Mouse (Mus musculus): Measurements from ENCODE around the gene Erp27. TPM values are rescaled to one million over a fixed set of nuclear protein-coding genes. Genes with fewer than 3 reads are reported as not detected.
A peak's percentile ranks its signal among the peaks of the same experiment; 100 is the strongest.

The Erp27 gene
- polyA plus RNA-seq, 1 experiment = not detected

- no peak overlapping the region for H3K4me3 ChIP-seq (ENCODE audit: insufficient read depth, low read depth, low read length)
- no peak overlapping the region for H3K27ac ChIP-seq (replicated peaks; ENCODE audit: low read depth, low read length)
- H3K4me1 ChIP-seq (ENCODE audit: control insufficient read depth, insufficient read depth, insufficient read length, low read length) = no peaks in the 10 kb centered on the region
Observed at GRCm38 (mm10) chr6:136881678-136882077, 40.3 kb downstream of the Erp27 start.

- Histone ChIP-seq H3K4me1 (ENCODE audit: control insufficient read depth, insufficient read depth, insufficient read length, low read length) (no peaks in the 10 kb centered on the region), H3K27ac (replicated peaks; ENCODE audit: low read depth, low read length) (peak within 1 kb of the TSS; percentile 34), H3K4me3 (ENCODE audit: insufficient read depth, low read depth, low read length) (peak within 1 kb of the TSS; percentile 40)
Observed at GRCm38 (mm10) chr6:136875670-136876069, 46.3 kb downstream of the Erp27 start, which contains the start of gene Mgp. TSS of gene Mgp (minus strand) at chr6:136875823.

GRCm38 (mm10) chr6:136874599-136874998, 47.4 kb downstream of the Erp27 start:
- Histone ChIP-seq H3K27ac (replicated peaks; ENCODE audit: low read depth, low read length) (peak overlapping the region; percentile 16; the same call in 1 of the 2 replicates), H3K4me1 (ENCODE audit: control insufficient read depth, insufficient read depth, insufficient read length, low read length) (no peaks in the 10 kb centered on the region), H3K4me3 (ENCODE audit: insufficient read depth, low read depth, low read length) (peak overlapping the region; percentile 30)

GRCm38 (mm10) chr6:136868921-136869320, 53.1 kb downstream of the Erp27 start:
- H3K4me1 ChIP-seq (ENCODE audit: control insufficient read depth, insufficient read depth, insufficient read length, low read length) = no peaks in the 10 kb centered on the region
- H3K4me3 ChIP-seq (ENCODE audit: insufficient read depth, low read depth, low read length) = no peak overlapping the region
- H3K27ac ChIP-seq (replicated peaks; ENCODE audit: low read depth, low read length) = no peak overlapping the region

GRCm38 (mm10) chr6:136866150-136866549, 55.8 kb downstream of the Erp27 start:
- H3K4me1 ChIP-seq (ENCODE audit: control insufficient read depth, insufficient read depth, insufficient read length, low read length) = no peaks in the 10 kb centered on the region
- no peak overlapping the region for H3K4me3 ChIP-seq (ENCODE audit: insufficient read depth, low read depth, low read length)
- no peak overlapping the region for H3K27ac ChIP-seq (replicated peaks; ENCODE audit: low read depth, low read length)

GRCm38 (mm10) chr6:136865360-136865759, 56.6 kb downstream of the Erp27 start:
- H3K4me1 ChIP-seq (ENCODE audit: control insufficient read depth, insufficient read depth, insufficient read length, low read length) = no peaks in the 10 kb centered on the region
- no peak overlapping the region for H3K4me3 ChIP-seq (ENCODE audit: insufficient read depth, low read depth, low read length)
- no peak overlapping the region for H3K27ac ChIP-seq (replicated peaks; ENCODE audit: low read depth, low read length)

- Histone ChIP-seq H3K4me1 (ENCODE audit: control insufficient read depth, insufficient read depth, insufficient read length, low read length) (no peaks in the 10 kb centered on the region), H3K4me3 (ENCODE audit: insufficient read depth, low read depth, low read length) (no peak overlapping the region), H3K27ac (replicated peaks; ENCODE audit: low read depth, low read length) (no peak overlapping the region)
Observed at GRCm38 (mm10) chr6:136861020-136861419, 61.0 kb downstream of the Erp27 start.

- no peaks in the 10 kb centered on the region for H3K4me1 ChIP-seq (ENCODE audit: control insufficient read depth, insufficient read depth, insufficient read length, low read length)
- no peak overlapping the region for H3K27ac ChIP-seq (replicated peaks; ENCODE audit: low read depth, low read length)
- no peak overlapping the region for H3K4me3 ChIP-seq (ENCODE audit: insufficient read depth, low read depth, low read length)
Observed at GRCm38 (mm10) chr6:136858420-136858819, 63.6 kb downstream of the Erp27 start.

GRCm38 (mm10) chr6:136857873-136858260, 64.1 kb downstream of the Erp27 start:
- H3K4me1 ChIP-seq (ENCODE audit: control insufficient read depth, insufficient read depth, insufficient read length, low read length) = no peaks in the 10 kb centered on the region
- H3K4me3 ChIP-seq (ENCODE audit: insufficient read depth, low read depth, low read length) = no peak overlapping the region
- no peak overlapping the region for H3K27ac ChIP-seq (replicated peaks; ENCODE audit: low read depth, low read length)

Other genes starting within 250 kb of the Erp27 start
- not detected in 2 replicates for gene Gucy2c, start 140.4 kb downstream of the Erp27 start, polyA plus RNA-seq (2012; ENCODE audit: insufficient read depth, insufficient read length, missing spikeins)
- not detected in 2 replicates for gene Hist4h4, start 117.8 kb downstream of the Erp27 start, polyA plus RNA-seq (2012; ENCODE audit: insufficient read depth, insufficient read length, missing spikeins)
- gene H2afj, start 113.9 kb downstream of the Erp27 start, polyA plus RNA-seq (2012; ENCODE audit: insufficient read depth, insufficient read length, missing spikeins) = 53.0 and 64.2 TPM in 2 replicates
- gene BC049715, start 94.6 kb downstream of the Erp27 start, polyA plus RNA-seq (2012; ENCODE audit: insufficient read depth, insufficient read length, missing spikeins) = not detected in 2 replicates
- 21.2 and 23.2 TPM in 2 replicates for gene Wbp11, start 93.9 kb downstream of the Erp27 start, polyA plus RNA-seq (2012; ENCODE audit: insufficient read depth, insufficient read length, missing spikeins)
- not detected in 2 replicates for gene Smco3, start 86.7 kb downstream of the Erp27 start, polyA plus RNA-seq (2012; ENCODE audit: insufficient read depth, insufficient read length, missing spikeins)
- gene Art4, start 64.4 kb downstream of the Erp27 start, polyA plus RNA-seq (2012; ENCODE audit: insufficient read depth, insufficient read length, missing spikeins) = not detected in 2 replicates
- 126 and 205 TPM in 2 replicates for gene Mgp, start 46.4 kb downstream of the Erp27 start, polyA plus RNA-seq (2012; ENCODE audit: insufficient read depth, insufficient read length, missing spikeins)
- gene Pde6h, start 1.7 kb upstream of the Erp27 start, polyA plus RNA-seq (2012; ENCODE audit: insufficient read depth, insufficient read length, missing spikeins) = not detected in 2 replicates
- gene Arhgdib, start 19.7 kb upstream of the Erp27 start, polyA plus RNA-seq (2012; ENCODE audit: insufficient read depth, insufficient read length, missing spikeins) = 26.5 and 27.0 TPM in 2 replicates
- not detected in 2 replicates for gene Rerg, start 248.3 kb upstream of the Erp27 start, polyA plus RNA-seq (2012; ENCODE audit: insufficient read depth, insufficient read length, missing spikeins)